Mouse (Mus musculus) intestine, embryonic 16.5 days (tissue): ENCODE results near the gene Pld1. TPM values are rescaled to one million over a fixed set of nuclear protein-coding genes. Genes with fewer than 3 reads are reported as not detected.
A peak's percentile ranks its signal among the peaks of the same experiment; 100 is the strongest.

ENCODE experiments used
- ATAC-seq: fragments of 200-750 bp; cut with Nextera tagmentation; 2 replicates; pipeline ENCODE4 v1.8.0; 2017; ENCODE audit warnings: moderate TSS enrichment, moderate library complexity
- H3K27ac ChIP-seq: fragments of 300-500 bp; sonication (generic); 2 replicates; pipeline ENCODE4 v1.5.1; 2014; ENCODE audit warnings: mild to moderate bottlenecking, low read length
- H3K27me3 ChIP-seq: fragments of 300-500 bp; sonication (generic); replicated peaks from 2 replicates; pipeline ENCODE4 v1.6.1; 2014; ENCODE audit warnings: low read length, control low read depth, mixed read lengths; ENCODE audit not compliant: control insufficient read depth, insufficient read depth
- H3K36me3 ChIP-seq: fragments of 300-500 bp; sonication (generic); 2 replicates; pipeline ENCODE4 v1.6.1; 2014; ENCODE audit warnings: low read length, control low read depth; ENCODE audit not compliant: control insufficient read depth, insufficient read depth
- H3K4me1 ChIP-seq: fragments of 300-500 bp; sonication (generic); 2 replicates; pipeline ENCODE4 v1.6.1; 2014; ENCODE audit warnings: low read length, control low read depth, mixed read lengths; ENCODE audit not compliant: control insufficient read depth, insufficient read depth
- H3K4me2 ChIP-seq: fragments of 300-500 bp; sonication (generic); 2 replicates; pipeline ENCODE4 v1.6.1; 2014; ENCODE audit warnings: low read depth, low read length, control low read depth
- H3K4me3 ChIP-seq: fragments of 300-500 bp; sonication (generic); 2 replicates; pipeline ENCODE4 v1.5.1; 2014; ENCODE audit warnings: mild to moderate bottlenecking, low read length
- H3K9ac ChIP-seq: fragments of 300-500 bp; sonication (generic); 2 replicates; pipeline ENCODE4 v1.6.1; 2014; ENCODE audit warnings: low read depth, low read length
- H3K9me3 ChIP-seq: fragments of 300-500 bp; sonication (generic); 2 replicates; pipeline ENCODE4 v1.6.1; 2016; ENCODE audit warnings: low read length, control low read depth; ENCODE audit not compliant: control insufficient read depth
- WGBS: fragments of 180-500 bp; shearing (Covaris S2); extraction: QIAGEN DNeasy Blood & Tissue Kit; methylation state at CpG from one replicate; pipeline ENCODE4 v1.1.7; 2014; 5-methylcytosine and 5-hydroxymethylcytosine counted together
- polyA plus RNA-seq: library from polyadenylated mRNA; unstranded; fragments of >200 nt; fragmentation: Nextera tagmentation; extraction: Ambion mirVana; gene quantifications from 2 replicates; pipeline ENCODE4 v1.2.1, GENCODE M21; 2015

The Pld1 gene
- polyA plus RNA-seq, 1 experiment from 2014 or later = 22.3 TPM

GRCm38 (mm10) chr3:28141716-28142115, 203.2 kb downstream of the Pld1 start:
- ATAC-seq = no peak
- no peak overlapping the region for H3K4me3 ChIP-seq
- H3K4me2 ChIP-seq = no peak overlapping the region
- H3K9ac ChIP-seq = no peak overlapping the region
- no peak overlapping the region for H3K27ac ChIP-seq
- no peaks in the 10 kb centered on the region for H3K27me3 ChIP-seq
- no peaks in the 10 kb centered on the region for H3K4me1 ChIP-seq
- 76% methylated on average over 5 of the region's 5 CpGs for WGBS
- no peaks in the 10 kb centered on the region for H3K9me3 ChIP-seq
- H3K36me3 ChIP-seq = no peaks in the 10 kb centered on the region

- H3K27ac ChIP-seq = no peak overlapping the region
- no peaks in the 10 kb centered on the region for H3K9me3 ChIP-seq
- no peak overlapping the region for H3K9ac ChIP-seq
- 73% methylated on average over 2 of the region's 2 CpGs for WGBS
- ATAC-seq = no peak
- no peak overlapping the region for H3K4me2 ChIP-seq
- H3K4me3 ChIP-seq = no peak overlapping the region
- no peaks in the 10 kb centered on the region for H3K27me3 ChIP-seq
- no peaks in the 10 kb centered on the region for H3K4me1 ChIP-seq
- no peaks in the 10 kb centered on the region for H3K36me3 ChIP-seq
These were observed 203.6 kb downstream of the Pld1 start for GRCm38 (mm10) chr3:28142121-28142520.

GRCm38 (mm10) chr3:28144676-28145075, 206.2 kb downstream of the Pld1 start:
- no peak for ATAC-seq
- Histone ChIP-seq H3K9me3 (no peaks in the 10 kb centered on the region), H3K27me3 (no peaks in the 10 kb centered on the region), H3K36me3 (no peaks in the 10 kb centered on the region), H3K4me3 (no peak overlapping the region), H3K4me1 (no peaks in the 10 kb centered on the region), H3K9ac (no peak overlapping the region), H3K27ac (no peak overlapping the region), H3K4me2 (no peak overlapping the region)

GRCm38 (mm10) chr3:28145461-28145860, 207.0 kb downstream of the Pld1 start:
- Histone ChIP-seq H3K4me2 (no peak overlapping the region), H3K27me3 (no peaks in the 10 kb centered on the region), H3K36me3 (no peaks in the 10 kb centered on the region), H3K9me3 (no peaks in the 10 kb centered on the region), H3K9ac (no peak overlapping the region), H3K27ac (no peak overlapping the region), H3K4me3 (no peak overlapping the region), H3K4me1 (no peaks in the 10 kb centered on the region)
- no peak for ATAC-seq
- WGBS = 84% methylated on average over 3 of the region's 3 CpGs

- no peak overlapping the region for H3K9ac ChIP-seq
- no peaks in the 10 kb centered on the region for H3K9me3 ChIP-seq
- H3K27me3 ChIP-seq = no peaks in the 10 kb centered on the region
- 86% methylated on average over 2 of the region's 2 CpGs for WGBS
- no peak overlapping the region for H3K4me2 ChIP-seq
- no peaks in the 10 kb centered on the region for H3K4me1 ChIP-seq
- H3K27ac ChIP-seq = no peak overlapping the region
- no peak for ATAC-seq
- H3K36me3 ChIP-seq = no peaks in the 10 kb centered on the region
- H3K4me3 ChIP-seq = no peak overlapping the region
These were observed 211.3 kb downstream of the Pld1 start for GRCm38 (mm10) chr3:28149656-28150256.

GRCm38 (mm10) chr3:28158006-28158405, 219.5 kb downstream of the Pld1 start:
- 69% methylated on average over 2 of the region's 2 CpGs for WGBS
- no peak overlapping the region for H3K4me2 ChIP-seq

GRCm38 (mm10) chr3:28158916-28159315, 220.4 kb downstream of the Pld1 start:
- no peak overlapping the region for H3K4me2 ChIP-seq
- H3K4me1 ChIP-seq = no peaks in the 10 kb centered on the region
- 90% methylated on average over 3 of the region's 3 CpGs for WGBS
- no peaks in the 10 kb centered on the region for H3K27me3 ChIP-seq
- H3K27ac ChIP-seq = no peak overlapping the region
- H3K9ac ChIP-seq = no peak overlapping the region
- no peak overlapping the region for H3K4me3 ChIP-seq
- H3K9me3 ChIP-seq = no peaks in the 10 kb centered on the region
- H3K36me3 ChIP-seq = no peaks in the 10 kb centered on the region
- ATAC-seq = no peak

More at GRCm38 (mm10) chr3:28158006-28158405, 219.5 kb downstream of the Pld1 start:
- Histone ChIP-seq H3K27me3 (no peaks in the 10 kb centered on the region), H3K4me1 (no peaks in the 10 kb centered on the region), H3K4me3 (no peak overlapping the region), H3K27ac (no peak overlapping the region), H3K9ac (no peak overlapping the region), H3K9me3 (no peaks in the 10 kb centered on the region), H3K36me3 (no peaks in the 10 kb centered on the region)
- ATAC-seq = no peak

GRCm38 (mm10) chr3:28162346-28162745, 223.9 kb downstream of the Pld1 start:
- no peaks in the 10 kb centered on the region for H3K27me3 ChIP-seq
- H3K4me3 ChIP-seq = no peak overlapping the region
- no peak overlapping the region for H3K4me2 ChIP-seq
- H3K9me3 ChIP-seq = no peaks in the 10 kb centered on the region
- H3K36me3 ChIP-seq = no peaks in the 10 kb centered on the region
- H3K9ac ChIP-seq = no peak overlapping the region
- 89% methylated on average over 4 of the region's 4 CpGs for WGBS
- H3K27ac ChIP-seq = no peak overlapping the region
- no peak for ATAC-seq
- no peaks in the 10 kb centered on the region for H3K4me1 ChIP-seq

GRCm38 (mm10) chr3:28164678-28165077, 226.2 kb downstream of the Pld1 start:
- Histone ChIP-seq H3K9me3 (no peaks in the 10 kb centered on the region), H3K9ac (no peak overlapping the region), H3K4me2 (no peak overlapping the region), H3K36me3 (no peaks in the 10 kb centered on the region), H3K4me1 (no peaks in the 10 kb centered on the region), H3K27me3 (no peaks in the 10 kb centered on the region), H3K27ac (no peak overlapping the region), H3K4me3 (no peak overlapping the region)
- WGBS = 50% methylated on average over 1 of the region's 1 CpGs
- ATAC-seq = no peak

GRCm38 (mm10) chr3:28165598-28165997, 227.1 kb downstream of the Pld1 start:
- H3K9ac ChIP-seq = no peak overlapping the region
- no peaks in the 10 kb centered on the region for H3K27me3 ChIP-seq
- H3K9me3 ChIP-seq = no peaks in the 10 kb centered on the region
- ATAC-seq = peak; percentile 50
- no peaks in the 10 kb centered on the region for H3K36me3 ChIP-seq
- WGBS = 0% methylated on average over 1 of the region's 1 CpGs
- no peak overlapping the region for H3K4me2 ChIP-seq
- no peaks in the 10 kb centered on the region for H3K4me1 ChIP-seq
- no peak overlapping the region for H3K4me3 ChIP-seq
- no peak overlapping the region for H3K27ac ChIP-seq
